Mouse (Mus musculus) midbrain, embryonic 10.5 days (tissue): ENCODE data around the gene Ccdc9b. TPM values are rescaled to one million over a fixed set of nuclear protein-coding genes. Genes with fewer than 3 reads are reported as not detected.

Experiments
- DNase-seq: peaks from one replicate; pipeline ENCODE4 v3.0.0-alpha.2; 2017; ENCODE audit warnings: low spot score
- H3K27ac ChIP-seq: fragments of 300-500 bp; sonication (generic); replicated peaks from 2 replicates; pipeline ENCODE4 v1.5.1; 2016; ENCODE audit warnings: mild to moderate bottlenecking
- H3K27me3 ChIP-seq: fragments of 300-500 bp; sonication (generic); 2 replicates; pipeline ENCODE4 v1.6.1; 2016; ENCODE audit warnings: low read depth, mild to moderate bottlenecking; ENCODE audit not compliant: poor library complexity, severe bottlenecking
- H3K36me3 ChIP-seq: fragments of 300-500 bp; sonication (generic); 2 replicates; pipeline ENCODE4 v1.6.1; 2016; ENCODE audit warnings: mild to moderate bottlenecking, moderate library complexity
- H3K4me1 ChIP-seq: fragments of 300-500 bp; sonication (generic); 2 replicates; pipeline ENCODE4 v1.6.1; 2016
- H3K4me3 ChIP-seq: fragments of 300-500 bp; sonication (generic); 2 replicates; pipeline ENCODE4 v1.5.1; 2016; ENCODE audit warnings: mild to moderate bottlenecking, moderate library complexity
- H3K9me3 ChIP-seq: fragments of 300-500 bp; sonication (generic); replicated peaks from 2 replicates; pipeline ENCODE4 v1.6.1; 2016; ENCODE audit warnings: mild to moderate bottlenecking
- WGBS: fragments of 180-500 bp; shearing (Covaris S2); methylation state at CpG from one replicate; pipeline ENCODE4 v1.1.7; 2016; 5-methylcytosine and 5-hydroxymethylcytosine counted together
- polyA plus RNA-seq: library from polyadenylated mRNA; unstranded; fragments of >200 nt; fragmentation: Nextera tagmentation; extraction: Ambion mirVana; gene quantifications from 2 replicates; pipeline ENCODE4 v1.2.1, GENCODE M21; 2016

Ccdc9b gene
- polyA plus RNA-seq, 1 experiment from 2014 or later = 0.42 TPM

DNA sequence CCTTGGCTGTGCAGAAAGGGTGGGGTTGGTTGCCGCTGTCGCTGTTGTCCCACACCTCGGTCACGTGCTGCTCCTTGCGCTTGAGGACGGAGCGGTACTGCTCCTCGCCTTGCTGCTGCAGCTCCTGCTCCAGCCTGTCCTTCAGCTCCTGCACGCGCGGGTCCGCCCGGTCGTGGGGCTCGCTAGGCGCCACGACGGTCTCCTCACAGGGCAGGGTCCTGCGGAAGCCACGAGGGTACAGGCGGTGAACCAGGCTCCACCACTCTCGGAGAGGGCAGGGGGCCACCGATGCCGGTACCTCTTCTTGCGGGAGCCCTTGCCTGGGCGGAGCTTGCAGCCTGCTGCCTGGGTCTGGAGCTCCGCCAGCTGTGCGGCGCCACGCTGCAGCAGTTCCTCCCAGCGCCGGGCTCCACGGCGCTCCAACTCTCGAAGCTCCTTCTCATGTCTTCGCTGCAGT, 51.4 kb downstream of the Ccdc9b start:
- Histone ChIP-seq H3K27me3 (peaks cover 90% of the 10 kb centered on the region), H3K4me3 (peak overlapping the region; percentile 57), H3K4me1 (peaks cover 55% of the 10 kb centered on the region), H3K9me3 (no peaks in the 10 kb centered on the region), H3K36me3 (no peaks in the 10 kb centered on the region), H3K27ac (peak overlapping the region; percentile 65; the same call in 1 of the 2 replicates)
- WGBS = under 1% methylated on average over 36 of the region's 36 CpGs
- DNase-seq = peak; percentile 71

- Histone ChIP-seq H3K27ac (no peak overlapping the region), H3K36me3 (no peaks in the 10 kb centered on the region), H3K27me3 (peaks cover 92% of the 10 kb centered on the region), H3K9me3 (no peaks in the 10 kb centered on the region), H3K4me1 (peaks cover 53% of the 10 kb centered on the region), H3K4me3 (no peak overlapping the region)
- no peak for DNase-seq
- 39% methylated on average over 4 of the region's 4 CpGs for WGBS
Observed at GRCm38 (mm10) chr2:118709655-118710221, 52.7 kb downstream of the Ccdc9b start.

DNA sequence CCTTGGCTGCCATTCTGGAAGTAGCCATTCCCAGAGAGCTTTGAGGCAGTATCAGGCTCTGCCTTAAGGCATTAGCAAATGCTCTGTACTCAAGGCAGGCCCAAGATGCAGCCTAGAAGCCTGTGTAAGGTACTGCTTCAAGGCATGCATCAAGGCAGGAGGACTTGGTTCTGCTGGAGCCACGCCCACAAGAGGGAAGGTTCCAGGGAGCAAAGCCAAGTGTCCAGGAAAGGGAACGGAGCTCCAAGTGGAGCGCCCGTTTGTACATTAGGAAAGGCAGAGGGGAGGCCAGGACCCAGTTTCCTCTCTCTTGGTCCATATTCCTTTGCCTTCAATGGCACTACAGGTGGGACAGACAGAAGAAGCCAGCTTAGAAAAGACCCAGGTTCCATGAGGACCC, 54.0 kb downstream of the Ccdc9b start:
- 82% methylated on average over 4 of the region's 4 CpGs for WGBS
- H3K36me3 ChIP-seq = no peaks in the 10 kb centered on the region
- peaks cover 52% of the 10 kb centered on the region for H3K4me1 ChIP-seq

DNA sequence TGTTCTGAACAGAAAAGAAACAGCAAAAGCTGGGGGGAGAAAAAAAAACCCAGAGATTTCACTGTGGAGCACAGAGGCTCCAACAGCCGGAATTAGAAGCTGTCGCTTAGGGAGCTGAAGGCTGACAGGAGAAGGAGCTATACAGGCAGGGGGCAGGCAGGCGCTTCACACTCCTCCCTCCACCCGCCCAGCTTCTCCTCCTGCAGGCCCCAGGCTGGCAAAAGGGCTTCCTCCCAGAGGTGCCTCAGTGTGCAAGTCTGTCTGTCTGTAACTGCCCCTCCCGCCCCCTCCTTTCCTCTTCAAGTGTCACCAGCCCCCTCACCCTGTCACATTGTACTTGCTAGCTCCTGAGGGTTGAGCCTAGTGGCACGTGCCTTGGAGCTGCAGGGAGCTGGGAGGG, 56.0 kb downstream of the Ccdc9b start:
- 3% methylated on average over 6 of the region's 6 CpGs for WGBS
- Histone ChIP-seq H3K36me3 (no peaks in the 10 kb centered on the region), H3K27ac (no peak overlapping the region), H3K9me3 (no peaks in the 10 kb centered on the region), H3K4me1 (peaks cover 56% of the 10 kb centered on the region), H3K4me3 (no peak overlapping the region), H3K27me3 (peaks cover 100% of the 10 kb centered on the region)
- DNase-seq = no peak

More for the DNA sequence above, 54.0 kb downstream of the Ccdc9b start:
- Histone ChIP-seq H3K27me3 (peaks cover 100% of the 10 kb centered on the region), H3K9me3 (no peaks in the 10 kb centered on the region), H3K4me3 (no peak overlapping the region), H3K27ac (no peak overlapping the region)
- DNase-seq = no peak

Other genes with a start within 250 kb of the Ccdc9b start
- 2.9 and 3.0 TPM in 2 replicates for gene Bmf, start 213.0 kb downstream of the Ccdc9b start, polyA plus RNA-seq
- 146 and 150 TPM in 2 replicates for gene Bub1b, start 164.4 kb downstream of the Ccdc9b start, polyA plus RNA-seq
- 0.26 and 0.99 TPM in 2 replicates for gene Pak6, start 99.4 kb downstream of the Ccdc9b start, polyA plus RNA-seq
- not detected in 2 replicates for gene Ankrd63, start 58.7 kb downstream of the Ccdc9b start, polyA plus RNA-seq
- 0.09 and 0.34 TPM in 2 replicates for gene Plcb2, start 34.2 kb downstream of the Ccdc9b start, polyA plus RNA-seq
- 24.2 and 24.6 TPM in 2 replicates for gene Inafm2, start 16.9 kb downstream of the Ccdc9b start, polyA plus RNA-seq
- gene Phgr1, start 10.1 kb upstream of the Ccdc9b start, polyA plus RNA-seq = not detected in 2 replicates
- 3.1 and 7.5 TPM in 2 replicates for gene Disp2, start 17.1 kb upstream of the Ccdc9b start, polyA plus RNA-seq
- 181 and 184 TPM in 2 replicates for gene Knstrn, start 51.3 kb upstream of the Ccdc9b start, polyA plus RNA-seq
- gene Ivd, start 99.3 kb upstream of the Ccdc9b start, polyA plus RNA-seq = 63.3 and 67.3 TPM in 2 replicates
- gene Bahd1, start 137.7 kb upstream of the Ccdc9b start, polyA plus RNA-seq = 3.8 and 3.9 TPM in 2 replicates
- 14.5 and 17.2 TPM in 2 replicates for gene Chst14, start 163.8 kb upstream of the Ccdc9b start, polyA plus RNA-seq